Mouse (Mus musculus) adrenal gland, postnatal 10 days (tissue): Measurements from ENCODE around the gene Hsph1. TPM values are rescaled to one million over a fixed set of nuclear protein-coding genes. Genes with fewer than 3 reads are reported as not detected.

Experiments
- DNase-seq: peaks from one replicate; pipeline ENCODE4 v3.0.0; 2021; ENCODE audit warnings: mixed read lengths
- total RNA-seq, 2 experiments: library from RNA; stranded (reverse); gene quantifications; 2 replicates each; pipeline ENCODE4 v1.2.3; 2021

Gene Hsph1
- total RNA-seq, 2 experiments from 2014 or later, result 30.1 to 35.3 TPM

DNA sequence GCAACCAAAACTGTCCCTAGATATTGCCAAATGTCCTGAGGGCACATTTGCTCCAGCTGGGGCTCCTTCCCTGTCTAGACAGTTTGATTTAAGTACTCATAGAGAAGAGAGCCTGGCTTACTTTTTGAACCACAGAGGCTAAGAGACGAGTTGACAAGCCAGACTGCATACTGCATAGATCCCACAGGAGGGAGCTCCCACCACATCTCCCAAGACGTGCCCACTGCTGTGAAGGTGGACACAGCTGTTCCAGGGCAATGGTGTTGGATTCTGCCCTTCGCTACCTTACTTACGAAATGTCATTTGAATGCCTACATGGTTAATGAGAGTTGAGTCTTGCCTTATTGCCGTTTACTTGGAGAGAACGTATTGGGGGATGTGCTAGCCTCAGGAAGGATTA is 6.2 kb upstream of the Hsph1 start:
- DNase-seq, result no peak

DNA sequence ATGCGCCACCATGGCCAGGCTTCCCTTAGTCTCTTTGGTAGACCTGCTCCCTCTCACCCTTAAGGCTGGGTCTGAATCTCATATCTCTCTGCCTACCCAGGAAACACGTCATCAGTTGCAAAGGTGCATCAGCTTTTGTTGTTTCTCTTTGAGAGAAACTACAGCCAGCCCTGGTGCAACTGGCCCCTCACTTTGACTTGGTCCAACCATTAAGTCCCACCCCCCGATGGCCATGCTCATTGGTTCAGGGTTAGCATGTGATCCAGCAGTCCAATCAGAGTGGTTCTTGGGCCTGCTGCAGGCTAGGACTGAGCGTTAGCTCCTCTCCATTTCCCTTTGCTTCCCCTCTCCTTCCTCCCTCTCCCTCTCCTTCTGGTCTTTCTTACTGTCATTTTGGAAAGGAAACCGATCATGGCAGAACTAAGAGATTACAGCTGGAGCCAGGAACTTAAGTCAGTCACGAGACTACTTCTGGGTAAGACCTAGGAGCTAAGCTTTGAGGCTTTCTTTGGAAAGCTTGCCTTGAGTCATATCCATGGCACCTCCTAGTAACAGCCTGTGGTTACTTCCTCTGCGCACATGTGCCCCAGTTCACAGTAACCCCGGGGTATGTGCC is 5.2 kb upstream of the Hsph1 start:
- DNase-seq, result no peak

DNA sequence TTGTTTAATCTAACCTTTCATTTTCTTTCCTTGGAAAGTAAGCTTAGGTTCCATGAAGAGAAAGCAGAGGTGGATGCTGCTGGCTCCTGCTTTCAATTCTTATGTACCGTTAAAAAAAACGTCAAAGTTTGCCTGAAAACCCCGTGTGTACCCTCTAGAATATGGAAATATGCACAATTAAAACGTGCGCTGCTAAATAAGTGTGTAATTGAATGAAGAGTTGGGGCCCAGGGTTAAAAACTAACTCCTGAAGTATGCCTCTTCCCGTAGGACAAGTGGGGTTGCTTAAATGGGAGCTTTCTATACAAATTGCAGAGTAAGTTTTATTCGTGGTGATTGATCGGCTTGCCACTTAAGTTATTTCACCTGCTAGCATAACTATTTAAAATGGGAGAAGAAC is 1.1 kb upstream of the Hsph1 start:
- no peak for DNase-seq

DNA sequence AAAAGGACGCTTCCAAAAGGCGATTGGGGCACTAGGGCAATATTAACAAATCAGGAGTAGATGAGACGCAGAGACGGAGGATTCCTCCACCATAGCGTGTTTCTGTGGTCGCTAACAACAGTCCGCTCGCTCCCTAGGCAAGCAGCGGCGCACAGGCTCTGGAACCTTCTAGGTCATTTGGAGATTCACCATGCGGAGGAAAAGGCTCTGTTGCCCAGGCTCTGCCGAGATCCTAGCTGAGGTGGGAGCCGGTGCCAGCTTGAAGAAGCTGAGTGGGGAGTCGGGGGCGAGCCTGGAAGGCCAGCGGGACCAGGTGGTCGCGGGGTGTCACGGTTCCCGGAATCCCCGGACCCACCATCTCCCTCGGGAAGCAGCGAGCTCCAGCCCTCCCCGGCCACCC is 620 bp downstream of the Hsph1 start:
- DNase-seq, result no peak

DNA sequence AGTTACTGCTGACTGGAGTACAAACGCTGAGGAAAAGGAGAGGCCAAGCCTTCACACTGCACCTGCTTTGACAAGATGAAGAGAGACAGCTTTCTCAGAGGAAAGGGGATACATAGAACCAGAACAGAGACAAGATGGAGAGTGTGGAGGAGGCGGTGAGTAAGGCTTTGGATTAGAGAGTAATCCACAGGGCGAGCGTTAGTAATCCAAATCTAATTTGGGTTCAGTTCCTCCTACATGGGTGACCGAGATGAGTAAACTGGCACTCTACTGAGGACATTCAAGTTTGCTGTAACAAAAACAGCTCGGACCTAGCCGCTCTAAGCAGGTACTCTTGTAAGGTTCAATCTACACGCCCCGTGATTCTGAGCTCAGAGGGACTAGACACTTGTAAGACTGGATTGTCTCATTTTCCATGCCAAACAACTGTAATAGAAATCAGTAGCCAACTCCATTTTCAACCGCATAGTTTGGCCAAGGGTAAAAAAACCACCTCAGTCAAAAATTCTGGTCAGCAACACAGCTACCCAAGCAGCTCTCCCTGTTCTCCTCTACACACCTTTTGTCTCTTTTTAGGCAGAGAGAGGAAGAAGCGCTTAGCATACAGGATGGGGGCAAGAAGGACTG is 1.7 kb downstream of the Hsph1 start:
- DNase-seq, result no peak

DNA sequence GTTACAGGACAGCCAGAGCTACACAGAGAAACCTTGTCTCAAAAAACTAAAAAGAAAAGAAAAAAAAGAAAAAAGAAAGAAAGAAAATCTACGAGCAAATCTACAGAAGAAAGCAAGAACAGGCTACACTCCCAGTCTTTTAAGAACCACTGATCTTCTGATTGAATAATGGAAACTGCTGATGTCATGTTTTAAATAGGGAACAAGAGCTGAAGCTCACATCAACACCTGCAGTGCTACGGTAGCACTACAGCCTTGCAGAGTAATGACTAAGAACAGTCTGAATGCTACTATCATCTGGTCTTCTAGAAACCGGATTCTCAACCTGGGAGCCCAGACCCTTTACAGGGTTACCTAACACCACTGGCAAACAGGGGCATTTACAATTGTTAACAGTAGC is 10.6 kb downstream of the Hsph1 start:
- DNase-seq, result no peak

DNA sequence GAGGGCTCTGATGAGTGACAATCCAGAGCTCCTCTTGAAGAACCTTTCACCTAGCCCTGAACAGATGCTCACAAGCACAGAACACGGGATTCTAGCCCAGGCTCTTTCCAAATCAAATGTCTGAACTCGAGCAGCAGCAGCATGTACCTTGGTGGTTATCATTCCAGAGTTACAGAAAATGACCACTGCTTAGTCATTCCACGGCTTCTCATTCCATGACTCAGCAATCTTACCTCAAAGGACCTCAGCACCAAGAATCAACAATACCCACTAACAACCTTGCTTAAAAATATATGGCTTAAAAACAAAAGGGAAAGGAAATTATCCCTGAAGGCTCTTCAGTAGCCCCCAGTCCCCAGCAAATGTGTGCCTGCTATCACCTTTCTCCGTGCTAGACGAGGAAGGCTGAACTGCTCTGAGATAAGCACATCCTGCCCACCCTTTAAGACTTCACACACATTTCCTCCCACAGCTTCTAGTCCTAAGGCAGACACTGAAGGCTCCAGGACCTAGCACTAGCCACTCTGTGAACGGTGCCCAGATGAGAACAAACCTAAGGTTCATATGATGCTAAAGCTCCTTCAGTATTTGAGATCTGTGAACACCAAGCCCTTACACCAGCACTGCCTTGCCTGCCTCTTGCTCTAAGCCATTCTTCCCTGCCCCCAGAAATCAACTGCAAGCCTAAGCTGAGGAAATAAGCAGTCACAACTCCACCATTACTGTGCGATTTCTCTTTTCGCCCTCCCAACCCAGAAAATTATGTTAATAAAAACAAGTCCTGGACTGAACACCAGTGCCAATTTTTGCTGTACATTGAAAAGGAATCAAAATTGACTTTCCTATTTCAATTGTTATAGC is 12.1 kb downstream of the Hsph1 start:
- DNase-seq, result no peak

DNA sequence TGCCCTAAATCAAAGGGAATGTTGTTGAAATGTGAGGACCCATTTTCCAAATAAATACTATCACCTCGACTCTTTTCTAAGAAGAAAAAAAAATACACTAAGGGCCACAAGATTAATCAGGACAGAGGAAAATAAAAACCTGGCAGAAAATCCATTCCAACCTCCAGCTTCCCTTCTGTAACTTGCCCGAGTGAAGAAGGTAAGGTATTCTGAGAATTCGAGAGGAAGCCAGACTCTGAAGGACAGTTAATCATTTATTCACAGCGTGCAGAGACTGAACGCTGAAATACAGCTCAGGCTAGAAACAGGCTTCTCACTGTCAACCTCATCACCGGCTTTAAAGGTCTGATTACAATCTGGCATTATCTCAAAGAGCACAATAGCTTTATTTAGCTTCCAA is 13.5 kb downstream of the Hsph1 start:
- DNase-seq, result no peak

DNA sequence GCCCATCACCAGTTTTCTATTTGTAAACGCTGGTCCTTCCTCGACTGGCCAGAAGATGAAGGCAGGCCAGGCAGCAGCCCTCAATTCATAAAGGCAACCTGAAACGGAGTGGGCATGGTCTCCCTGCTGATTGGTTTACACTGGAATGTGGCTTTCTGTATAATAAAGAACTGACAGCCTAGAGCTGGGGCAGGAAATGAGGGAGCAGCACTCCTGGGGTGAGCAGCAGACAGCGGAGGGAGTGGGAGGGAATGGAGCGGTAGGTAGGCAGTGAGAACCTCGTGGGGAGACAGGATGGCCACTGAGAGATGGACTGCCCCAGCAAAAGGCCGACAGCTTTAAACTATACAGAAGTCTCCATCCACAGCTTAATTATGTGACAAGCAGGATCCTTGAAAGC is 14.0 kb downstream of the Hsph1 start:
- no peak for DNase-seq

DNA sequence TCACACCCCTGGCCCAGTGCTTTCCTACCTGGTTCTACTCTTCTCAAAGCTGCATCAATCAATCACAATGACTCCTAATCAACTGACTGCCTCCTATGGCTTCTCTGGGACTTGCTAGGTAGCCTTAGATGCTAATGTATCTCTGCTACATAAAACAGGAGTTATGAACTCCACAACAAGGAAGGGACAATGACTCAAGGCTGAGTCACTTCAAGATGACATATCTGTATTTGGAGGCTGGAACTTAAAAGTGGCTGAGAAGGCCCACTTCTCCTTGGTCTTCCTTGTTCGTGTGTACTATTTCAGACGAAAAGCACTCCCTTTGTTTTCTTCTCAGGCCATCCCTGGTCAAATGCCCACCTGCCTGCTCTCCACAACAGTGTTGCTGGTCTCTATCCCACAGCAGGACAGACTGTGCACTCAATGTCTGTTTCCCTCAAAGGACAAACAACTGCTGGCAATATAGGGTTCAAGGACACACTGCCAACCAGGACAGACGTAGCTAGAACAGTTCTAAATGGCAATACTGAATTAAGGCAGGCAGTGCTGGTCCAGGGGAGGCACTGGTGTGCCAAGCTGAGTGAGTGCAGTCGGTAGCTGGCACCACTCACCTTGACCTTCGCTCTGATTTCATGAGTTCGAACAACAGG is 18.3 kb downstream of the Hsph1 start:
- DNase-seq, result no peak

DNA sequence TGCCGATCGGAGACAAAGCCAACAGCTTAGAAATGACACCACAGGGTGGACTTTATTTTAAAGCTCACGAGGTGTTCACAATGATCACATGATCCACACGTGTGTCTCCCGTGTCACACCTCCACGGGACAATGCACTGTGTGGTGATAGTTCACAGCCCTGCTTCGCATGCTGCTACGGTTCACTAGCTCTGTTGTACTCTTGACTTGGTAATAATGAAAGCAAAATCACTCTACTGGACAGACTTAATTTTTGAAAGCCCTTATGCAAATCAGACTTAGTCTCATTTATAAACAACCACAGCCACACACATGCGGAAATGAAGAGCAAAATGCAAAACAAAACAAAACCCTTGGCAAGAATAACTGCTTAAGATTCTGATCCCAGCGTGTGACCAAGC is 19.4 kb downstream of the Hsph1 start:
- no peak for DNase-seq

DNA sequence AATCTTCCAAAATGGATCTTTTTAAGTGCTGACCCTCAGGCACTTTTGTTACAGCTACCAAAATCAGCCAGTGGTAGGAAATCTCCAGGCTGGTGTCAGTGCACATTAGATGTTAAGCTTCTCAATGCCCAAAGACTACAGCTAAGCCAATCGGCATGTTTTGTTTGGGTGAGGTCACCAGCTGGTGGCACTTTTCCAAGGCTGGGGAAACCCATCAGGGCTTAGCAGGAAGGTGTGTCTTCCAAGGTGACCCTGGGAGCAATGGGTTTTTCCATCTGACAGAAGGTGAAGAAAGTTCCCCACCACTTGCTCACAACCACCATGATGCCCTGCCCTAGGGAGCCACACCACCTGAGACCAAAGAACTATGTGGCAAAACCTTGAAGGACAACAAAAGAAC is 20.0 kb downstream of the Hsph1 start:
- no peak for DNase-seq

DNA sequence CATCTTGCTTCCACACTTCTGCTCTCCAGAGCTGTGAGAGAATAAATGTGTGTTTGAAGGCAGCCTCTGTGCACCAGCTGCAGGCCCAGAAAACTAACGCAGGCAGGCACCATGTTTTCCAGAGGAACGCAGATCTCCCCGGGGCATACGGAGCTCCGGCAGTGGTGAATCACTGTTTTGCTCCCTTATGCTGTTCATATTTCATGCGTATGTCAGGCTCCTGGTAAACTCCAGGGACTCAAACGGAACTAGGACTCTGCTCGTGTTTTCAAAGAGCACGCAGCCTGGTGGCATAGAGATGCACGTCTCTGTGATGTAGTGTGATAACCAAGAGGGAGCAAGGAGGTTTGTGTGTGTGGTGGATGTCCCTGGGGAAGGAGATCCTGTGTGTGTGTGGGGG is 23.4 kb downstream of the Hsph1 start:
- peak; percentile 37 for DNase-seq

DNA sequence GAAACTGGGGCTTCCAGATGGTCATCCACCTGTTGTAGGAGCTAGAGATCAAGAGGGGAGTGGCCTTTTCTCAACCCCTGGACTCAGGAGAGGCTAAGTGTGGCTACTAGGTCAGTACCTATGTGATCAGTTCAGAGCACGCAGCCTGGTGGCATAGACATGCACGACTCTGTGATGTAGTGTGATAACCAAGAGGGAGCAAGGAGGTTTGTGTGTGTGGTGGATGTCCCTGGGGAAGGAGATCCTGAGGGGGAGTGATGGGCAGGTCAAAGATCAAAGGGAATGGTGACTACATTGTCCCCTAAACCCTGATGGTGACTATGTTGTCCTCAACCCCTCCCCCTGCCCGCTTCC is 24.0 kb downstream of the Hsph1 start:
- DNase-seq, result no peak

DNA sequence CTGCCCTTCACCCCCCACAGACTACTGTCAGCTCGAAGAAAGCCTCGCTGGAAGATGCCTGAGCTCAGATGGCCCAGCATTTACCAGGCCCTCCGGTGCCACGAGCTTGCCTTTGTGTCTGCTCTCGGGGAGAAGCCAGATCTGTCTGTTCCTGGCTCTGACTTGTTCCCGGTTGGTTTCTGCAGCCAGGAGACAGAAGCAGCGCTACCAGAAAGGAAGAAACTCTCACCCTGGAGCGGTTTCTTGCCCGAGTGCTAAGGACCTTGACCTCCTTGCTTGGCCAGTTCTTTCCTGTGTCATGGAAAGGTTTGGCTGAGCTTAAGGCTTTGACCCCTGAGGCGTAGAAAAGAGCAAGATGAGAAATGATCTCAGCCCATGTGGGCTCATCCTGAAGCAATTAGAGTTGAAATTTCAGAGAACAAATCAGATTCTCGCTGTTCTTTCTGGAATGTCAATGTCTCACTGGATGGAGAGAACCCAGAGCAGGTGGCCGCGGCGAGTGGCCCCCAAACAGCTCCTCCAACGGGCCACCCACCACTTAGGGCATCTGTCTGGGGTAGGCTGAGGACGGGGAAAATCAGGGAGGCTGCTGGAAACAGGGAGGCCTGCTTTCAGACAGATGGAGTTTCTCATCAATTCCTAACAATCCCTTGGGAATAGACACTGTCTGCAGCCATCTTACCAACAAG is 24.6 kb downstream of the Hsph1 start:
- DNase-seq, result no peak

DNA sequence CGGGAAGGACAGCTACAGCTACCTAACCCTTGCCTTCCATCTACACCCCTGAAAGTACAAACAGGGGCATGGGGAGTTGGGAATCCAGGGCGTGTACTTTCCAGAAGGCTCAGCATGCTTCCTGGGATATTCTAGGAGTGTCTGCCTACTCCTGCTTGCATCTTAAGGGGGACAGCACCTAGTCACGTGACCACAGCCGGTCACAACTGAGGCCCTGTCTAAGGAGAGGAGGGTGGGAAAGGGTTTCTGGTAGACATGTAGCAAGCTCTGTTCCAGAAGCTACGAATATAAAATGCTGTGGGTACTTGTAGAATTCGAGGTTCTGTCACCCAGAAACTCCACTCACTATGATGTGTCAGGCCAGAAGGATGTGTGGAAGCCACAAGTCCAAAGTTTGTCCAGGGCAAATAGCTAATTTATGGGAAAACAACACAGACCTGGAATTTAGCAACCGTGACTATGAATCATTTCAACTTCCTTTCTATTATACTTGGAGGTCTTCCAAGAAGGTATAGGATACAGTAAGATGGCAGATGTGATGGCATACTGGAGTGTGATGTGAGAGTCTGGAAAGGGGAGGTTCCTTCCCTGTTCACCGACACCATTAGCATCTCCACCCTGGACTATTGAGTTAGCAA is 29.0 kb downstream of the Hsph1 start:
- no peak for DNase-seq

DNA sequence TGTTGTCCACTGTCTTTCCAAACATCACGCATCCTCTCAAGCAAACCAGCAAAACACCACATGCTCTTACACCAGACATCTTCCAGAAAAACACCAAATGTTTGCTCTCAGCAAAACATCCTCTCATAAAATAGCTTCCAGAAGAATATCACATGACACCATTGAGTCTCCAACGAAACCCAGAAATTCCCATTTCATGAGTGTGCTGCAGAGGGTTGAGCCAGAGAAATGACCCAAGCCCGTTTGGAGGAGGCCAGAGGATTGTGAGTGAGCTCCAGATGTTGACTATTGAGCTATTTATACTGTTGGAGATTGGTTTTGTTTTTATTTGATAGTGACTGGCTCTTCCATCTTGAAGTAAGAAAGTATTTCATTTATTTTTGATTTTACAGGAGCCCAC is 32.9 kb downstream of the Hsph1 start:
- no peak for DNase-seq

DNA sequence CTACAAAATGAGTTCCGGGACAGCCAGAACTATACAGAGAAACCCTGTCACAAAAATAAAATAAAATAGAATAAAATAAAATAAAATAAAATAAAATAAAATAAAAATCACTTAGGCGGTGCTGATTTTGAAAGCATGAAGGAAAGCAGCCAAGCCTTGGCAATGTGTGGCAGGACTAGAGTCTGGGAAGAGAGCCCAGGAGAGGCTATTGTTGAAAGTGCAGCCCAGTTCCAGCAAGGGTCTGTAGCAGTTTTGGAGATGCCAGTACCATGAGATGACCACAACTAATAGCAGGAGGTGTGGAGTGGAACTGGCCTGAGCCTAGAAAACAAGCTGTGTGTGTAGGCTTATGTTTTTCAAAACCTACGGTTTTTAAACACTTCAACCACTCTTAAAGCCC is 34.2 kb downstream of the Hsph1 start:
- DNase-seq, result no peak

DNA sequence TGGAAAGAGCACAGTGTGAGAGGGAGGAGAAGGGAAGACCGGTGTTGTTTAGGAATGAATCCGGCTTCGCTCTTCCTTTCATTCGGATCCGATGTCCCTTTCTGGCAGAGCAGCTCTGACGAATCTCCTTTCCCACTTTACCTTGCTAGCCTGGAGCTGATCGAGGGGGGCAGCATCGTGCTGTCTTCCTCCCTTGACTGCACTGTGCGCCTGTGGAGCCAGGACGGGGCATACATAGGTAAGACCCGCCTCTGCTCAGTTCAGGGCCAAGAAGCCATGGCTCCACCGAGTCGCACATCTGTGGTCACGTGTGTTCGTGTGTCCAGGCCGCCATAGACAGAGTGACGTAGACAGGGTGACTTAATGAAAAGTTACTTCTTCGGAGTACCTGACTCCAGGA is 38.8 kb downstream of the Hsph1 start:
- DNase-seq, result no peak

DNA sequence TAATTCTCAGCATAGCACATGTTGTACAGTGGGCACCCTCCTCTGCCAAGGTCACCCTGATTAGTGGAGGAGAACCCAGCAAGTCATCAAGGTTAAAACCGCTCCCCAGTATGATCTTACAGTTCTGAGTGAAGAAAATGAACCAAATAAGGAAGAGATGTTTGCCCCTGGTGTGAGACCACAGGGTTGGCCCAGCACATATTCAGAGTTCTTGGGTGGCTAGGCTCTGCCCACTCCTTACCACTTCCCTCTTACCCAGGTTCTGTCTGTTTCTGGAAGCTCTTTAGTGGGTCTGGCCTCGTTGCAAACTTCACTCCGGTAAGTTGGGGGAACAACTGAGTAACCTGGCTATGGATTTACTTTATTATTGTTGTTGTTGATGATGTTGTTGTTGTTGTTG is 42.0 kb downstream of the Hsph1 start:
- no peak for DNase-seq

DNA sequence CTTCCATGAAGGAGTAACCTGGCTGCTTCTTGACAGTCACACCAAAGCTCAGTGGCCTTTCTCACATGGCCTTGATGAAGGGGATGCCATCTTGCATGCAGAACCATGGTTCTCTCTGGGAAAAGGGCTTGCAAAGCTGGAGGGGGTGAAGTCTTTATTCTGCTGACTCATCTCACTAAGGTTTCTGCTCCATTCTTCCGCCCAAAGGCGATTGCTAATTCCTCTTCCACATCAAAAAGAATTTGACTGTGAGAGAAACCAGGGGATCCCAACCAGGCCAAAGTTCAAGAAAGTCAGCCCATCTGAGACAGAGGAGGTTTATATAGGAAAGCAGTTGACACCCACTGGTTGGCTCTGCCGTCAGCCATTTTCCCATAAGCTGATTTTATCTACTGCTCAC is 46.2 kb downstream of the Hsph1 start:
- no peak for DNase-seq
